ENCODE assay signal across 18 mouse cellular contexts in the genomic region with DNA sequence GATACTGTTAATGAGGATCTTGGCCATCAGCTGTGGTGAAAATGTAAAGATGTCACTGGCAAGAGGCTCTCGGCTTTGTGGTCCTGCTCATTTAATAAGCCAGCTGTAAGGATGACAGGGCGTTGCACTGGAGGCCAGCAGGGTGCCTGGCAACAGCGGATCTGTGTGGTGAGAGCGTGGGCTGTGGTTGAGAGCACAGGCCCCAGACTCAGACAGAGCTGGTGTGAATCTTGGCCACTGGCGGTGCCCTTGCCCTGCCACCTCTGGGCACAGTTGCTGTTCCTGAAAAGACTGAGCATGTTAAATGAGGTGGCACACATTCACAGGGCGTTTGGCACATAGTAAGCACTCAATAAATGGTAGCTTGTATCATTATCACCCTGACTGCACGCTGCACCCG. TPM values are rescaled to one million over a fixed set of nuclear protein-coding genes. Genes with fewer than 3 reads are reported as not detected.
DNase-seq lines count a peak whose midpoint lies in the region; ATAC-seq and TF ChIP-seq lines count a peak whose summit lies in the region.
"Had no signal": no experiment of that assay in that cellular context is flagged by ENCODE, and none has a peak within 500 bp of the region (broad histone marks: within the 10 kb centered on the region; RNA-seq: fewer than 3 reads in every experiment).

No protein-coding gene starts in this region.

- no peaks in the 10 kb centered on the region for H3K79me2 ChIP-seq in myocyte (ENCODE audit: control insufficient read depth, insufficient read depth)

- no peaks in the 10 kb centered on the region for H3K27me3 ChIP-seq in forebrain, embryonic 14.5 days (replicated peaks; ENCODE audit: control insufficient read depth, insufficient read depth, low read length)
- 0 out of 2 replicates have a peak, but pooled peaks cover 6% of the 10 kb centered on the region for H3K27me3 ChIP-seq in forebrain, embryonic 13.5 days
- no peaks in the 10 kb centered on the region for H3K27me3 ChIP-seq in hindbrain, embryonic 12.5 days
- H3K27me3 ChIP-seq in myocyte (ENCODE audit: control insufficient read depth, insufficient read depth, insufficient read length), result peaks cover 4% of the 10 kb centered on the region
- H3K27me3 ChIP-seq in lung, postnatal 0 days (replicated peaks; ENCODE audit: insufficient read depth, low read length), result no peaks in the 10 kb centered on the region
- H3K27me3 ChIP-seq: liver, embryonic 15.5 days had no signal

- ATAC-seq in forebrain, embryonic 14.5 days, result no peak
- no peak for ATAC-seq in forebrain, embryonic 13.5 days
- ATAC-seq in hindbrain, embryonic 12.5 days (ENCODE audit: low FRiP score), result 0 out of 2 replicates have a peak, but pooled peaks have one; percentile 38
- no peak for ATAC-seq in lung, postnatal 0 days
- ATAC-seq: inflammation-experienced regulatory T-cells, adult 6 months had no signal

- no peak for TF ChIP-seq CTCF in lung, postnatal 0 days (IDR thresholded peaks at IDR 0.05)

- H3K36me3 ChIP-seq in forebrain, embryonic 14.5 days (ENCODE audit: control insufficient read depth, insufficient read depth, low read length), result no peaks in the 10 kb centered on the region
- no peaks in the 10 kb centered on the region for H3K36me3 ChIP-seq in forebrain, embryonic 13.5 days (ENCODE audit: poor library complexity, severe bottlenecking)
- no peaks in the 10 kb centered on the region for H3K36me3 ChIP-seq in hindbrain, embryonic 12.5 days
- no peaks in the 10 kb centered on the region for H3K36me3 ChIP-seq in myocyte (ENCODE audit: control insufficient read depth, insufficient read depth)
- H3K36me3 ChIP-seq in lung, postnatal 0 days (ENCODE audit: insufficient read depth, low read length), result no peaks in the 10 kb centered on the region
- H3K36me3 ChIP-seq: G1E; heart, embryonic 15.5 days; liver, embryonic 15.5 days had no signal

- DNase-seq in forebrain, embryonic 14.5 days (ENCODE audit: low spot score), result peak; percentile 15
- peak; percentile 76 for DNase-seq in Muller cell, postnatal 12 days (ENCODE audit: inconsistent ontology term)
- no peak for DNase-seq in right cerebral cortex, postnatal 25 days
- no peak for DNase-seq in lung, postnatal 0 days (ENCODE audit: low spot score)
- DNase-seq in urinary bladder, postnatal 4 days (ENCODE audit: low spot score in 2 of 2), result no peak
- DNase-seq: cerebellum, adult 11-12 months; kidney, postnatal 10 days; lung, postnatal 4 days; right cerebral cortex, postnatal 4 days; thymus, adult 2 months had no signal

- 42% methylated on average over 8 of the region's 8 CpGs for WGBS in forebrain, embryonic 14.5 days
- 44% methylated on average over 8 of the region's 8 CpGs for WGBS in forebrain, embryonic 13.5 days
- 36% methylated on average over 8 of the region's 8 CpGs for WGBS in hindbrain, embryonic 12.5 days
- 68% methylated on average over 8 of the region's 8 CpGs for WGBS in lung, postnatal 0 days

- peaks cover 2% of the 10 kb centered on the region; the same call in 1 of the 2 replicates for H3K4me1 ChIP-seq in forebrain, embryonic 14.5 days (ENCODE audit: control insufficient read depth, insufficient read depth, low read length)
- 0 out of 2 replicates have a peak, but pooled peaks cover 9% of the 10 kb centered on the region for H3K4me1 ChIP-seq in forebrain, embryonic 13.5 days
- peaks cover 34% of the 10 kb centered on the region for H3K4me1 ChIP-seq in hindbrain, embryonic 12.5 days
- no peaks in the 10 kb centered on the region; the same call in 1 of the 2 replicates for H3K4me1 ChIP-seq in lung, postnatal 0 days (ENCODE audit: insufficient read depth, low read depth, low read length)
- H3K4me1 ChIP-seq: heart, embryonic 15.5 days; liver, embryonic 15.5 days had no signal

- H3K27ac ChIP-seq in forebrain, embryonic 14.5 days (ENCODE audit: low read depth, low read length), result no peak overlapping the region
- H3K27ac ChIP-seq in forebrain, embryonic 13.5 days, result no peak overlapping the region
- H3K27ac ChIP-seq in hindbrain, embryonic 12.5 days, result peak overlapping the region; percentile 64
- no peak overlapping the region for H3K27ac ChIP-seq in lung, postnatal 0 days (ENCODE audit: low read length)
- H3K27ac ChIP-seq: heart, embryonic 15.5 days; liver, embryonic 15.5 days had no signal

- H3K9me3 ChIP-seq in forebrain, embryonic 14.5 days (replicated peaks; ENCODE audit: control insufficient read depth, low read length), result no peaks in the 10 kb centered on the region
- H3K9me3 ChIP-seq in forebrain, embryonic 13.5 days (replicated peaks), result no peaks in the 10 kb centered on the region
- H3K9me3 ChIP-seq in hindbrain, embryonic 12.5 days (replicated peaks), result no peaks in the 10 kb centered on the region
- H3K9me3 ChIP-seq in lung, postnatal 0 days (ENCODE audit: low read length), result no peaks in the 10 kb centered on the region
- H3K9me3 ChIP-seq: G1E; heart, embryonic 15.5 days; liver, embryonic 15.5 days had no signal

- no peak overlapping the region for H3K4me3 ChIP-seq in forebrain, embryonic 14.5 days (ENCODE audit: low read depth, low read length)
- no peak overlapping the region for H3K4me3 ChIP-seq in forebrain, embryonic 13.5 days
- H3K4me3 ChIP-seq in hindbrain, embryonic 12.5 days, result no peak overlapping the region
- no peak overlapping the region for H3K4me3 ChIP-seq in myocyte
- no peak overlapping the region for H3K4me3 ChIP-seq in lung, postnatal 0 days (ENCODE audit: low read depth, low read length)
- H3K4me3 ChIP-seq: erythroblast, embryonic 14.5 days; heart, embryonic 15.5 days; liver, embryonic 15.5 days had no signal

- H3K9ac ChIP-seq in forebrain, embryonic 14.5 days (ENCODE audit: low read length), result no peak overlapping the region
- H3K9ac ChIP-seq in forebrain, embryonic 13.5 days, result no peak overlapping the region
- no peak overlapping the region for H3K9ac ChIP-seq in hindbrain, embryonic 12.5 days
- H3K9ac ChIP-seq in lung, postnatal 0 days (replicated peaks; ENCODE audit: low read depth), result no peak overlapping the region
- H3K9ac ChIP-seq: heart, embryonic 15.5 days; liver, embryonic 15.5 days had no signal

- no peak for TF ChIP-seq POLR2A in myocyte (IDR thresholded peaks at IDR 0.05; ENCODE audit: insufficient read length, low read depth)

- no peak overlapping the region for H3K4me2 ChIP-seq in forebrain, embryonic 14.5 days (ENCODE audit: low read length)
- no peak overlapping the region for H3K4me2 ChIP-seq in forebrain, embryonic 13.5 days
- no peak overlapping the region for H3K4me2 ChIP-seq in hindbrain, embryonic 12.5 days (replicated peaks)
- H3K4me2 ChIP-seq in myocyte (ENCODE audit: low read depth), result peak overlapping the region; percentile 38
- no peak overlapping the region for H3K4me2 ChIP-seq in lung, postnatal 0 days (replicated peaks; ENCODE audit: low read depth, low read length)
- H3K4me2 ChIP-seq: heart, embryonic 15.5 days; liver, embryonic 15.5 days had no signal

- no peak overlapping the region for H3ac ChIP-seq in myocyte (ENCODE audit: control insufficient read depth, insufficient read length)

- TF ChIP-seq EP300 in lung, postnatal 0 days (IDR thresholded peaks at IDR 0.05), result no peak

TF ChIP-seq in myocyte, 11 proteins besides CTCF, POLR2A, EP300 and RAD21:
- TF ChIP-seq MYOG (IDR thresholded peaks at IDR 0.05; ENCODE audit: control insufficient read depth in 1 of 3, insufficient read depth in 1 of 3, insufficient read length in 2 of 3, low read depth in 2 of 3), result peak in 2 of 3 experiments; percentile 73 to 92
- no peak for TF ChIP-seq MAX (IDR thresholded peaks at IDR 0.05; ENCODE audit: low read depth)
- peak in 2 of 3 experiments; percentile 27 to 85 for TF ChIP-seq MYOD1 (IDR thresholded peaks at IDR 0.05; ENCODE audit: control insufficient read depth in 1 of 3, insufficient read length in 2 of 3, low read depth in 2 of 3)
- TF ChIP-seq POLR2AphosphoS2 (IDR thresholded peaks at IDR 0.05; ENCODE audit: insufficient read length, low read depth), result no peak
- TF ChIP-seq TCF3 (IDR thresholded peaks at IDR 0.05; ENCODE audit: insufficient read length, low read depth), result peak; percentile 77
- peak; percentile 16 for TF ChIP-seq TCF12 (IDR thresholded peaks at IDR 0.05; ENCODE audit: insufficient read depth, poor library complexity, severe bottlenecking)

RNA-seq across cellular contexts. Expression of a gene that starts 8.9 kb away (rescaled TPM):
- 4.2 and 4.6 TPM in 2 replicates for polyA plus RNA-seq in forebrain, embryonic 14.5 days (2014; fragmentation: Nextera tagmentation; extraction: Ambion mirVana)
- polyA plus RNA-seq in forebrain, embryonic 13.5 days (2015; fragmentation: Nextera tagmentation; extraction: Ambion mirVana), result 2.5 and 4.3 TPM in 2 replicates
- polyA plus RNA-seq in hindbrain, embryonic 12.5 days (2016; fragmentation: Nextera tagmentation; extraction: Ambion mirVana), result 15.2 and 20.2 TPM in 2 replicates
- polyA plus RNA-seq in myocyte (2012; fragmentation: generic; extraction: Trizol), result 0.12 TPM
- 25.7 and 27.8 TPM in 2 replicates for polyA plus RNA-seq in lung, postnatal 0 days (2015; fragmentation: Nextera tagmentation; extraction: Ambion mirVana)
- polyA plus RNA-seq: erythroblast, embryonic 14.5 days; G1E; liver, embryonic 15.5 days had no signal

Comparison
In these comparisons a context has a peak if more than half of its experiments do, and no peak if none do; other contexts are left out.
1. DNase-seq: peak in forebrain, embryonic 14.5 days (single experiment) and Muller cell, postnatal 12 days (single experiment); none in right cerebral cortex, postnatal 25 days (single experiment), lung, postnatal 0 days (single experiment) and urinary bladder, postnatal 4 days (0 of 2).